14 mouse cellular contexts compared by ENCODE assay signal in genomic region chrX:102007935-102008334, GRCm38 (mm10).
"Had no signal": no experiment of that assay in that cellular context is flagged by ENCODE, and none has a peak within 500 bp of the region (broad histone marks: within the 10 kb centered on the region; RNA-seq: fewer than 3 reads in every experiment).

No protein-coding gene starts in this region.

- ATAC-seq: intestine, postnatal 0 days; liver, embryonic 12.5 days; midbrain, embryonic 13.5 days had no signal

- DNase-seq: kidney, adult 8-10 months; kidney, postnatal 25 days; layer of hippocampus, adult 9-11 months; left cerebral cortex, postnatal 4 days; lung, embryonic 14.5 days; lung, postnatal 10 days; lung, postnatal 4 days; right cerebral cortex, adult 18-20 months; right cerebral cortex, postnatal 25 days; thymus, adult 2 months; thymus, postnatal 25 days had no signal
